Mouse (Mus musculus) left cerebral cortex, adult 2 months (tissue): Measurements from ENCODE around the gene Npl. TPM values are rescaled to one million over a fixed set of nuclear protein-coding genes. Genes with fewer than 3 reads are reported as not detected.
A peak's percentile ranks its signal among the peaks of the same experiment; 100 is the strongest.
"Not testable (repeated sequence)": the region's sequence is repeated elsewhere in the genome, so short reads cannot be mapped to it uniquely, and the experiment has no call there.

Experiments
- DNase-seq, 2 experiments: peaks; one replicate each; pipeline ENCODE4 v3.0.0; 2021 to 2022; ENCODE audit warnings: low spot score in 2 of 2, mixed read lengths in 1 of 2; ENCODE audit errors: extremely low spot score in 1 of 2
- H3K27ac ChIP-seq: fragments of 200-600 bp; 2 replicates; pipeline ENCODE4 v1.8.1; 2022
- H3K4me3 ChIP-seq: fragments of 200-600 bp; 2 replicates; pipeline ENCODE4 v1.8.1; 2022
- CTCF ChIP-seq: fragments of 200-600 bp; IDR thresholded peaks from 2 replicates; pipeline ENCODE4 v1.8.1; 2022; ENCODE audit warnings: antibody characterized with exemption, mild to moderate bottlenecking, moderate library complexity
- intact Hi-C: fragments of 180-260 bp; cut with DNase I; formaldehyde crosslinking; loops from one replicate; pipeline ENCODE4 v1.15.1; 2025
- total RNA-seq, 2 experiments: library from RNA; stranded (reverse); gene quantifications; 2 replicates each; pipeline ENCODE4 v1.2.3; 2021

Npl gene
- total RNA-seq, 2 experiments from 2014 or later, result 5.4 to 6.0 TPM

- no peak for DNase-seq
- no peak for TF ChIP-seq CTCF
- intact Hi-C loops, result no loop called here
- no peak overlapping the region for H3K4me3 ChIP-seq
- no peak overlapping the region for H3K27ac ChIP-seq
Measured at GRCm38 (mm10) chr1:153500030-153500429, 49.8 kb downstream of the Npl start.

GRCm38 (mm10) chr1:153496030-153496429 lies 53.8 kb downstream of the Npl start:
- TF ChIP-seq CTCF, result no peak
- intact Hi-C loops, result no loop called here
- no peak for DNase-seq
- Histone ChIP-seq H3K4me3 (no peak overlapping the region), H3K27ac (no peak overlapping the region)

GRCm38 (mm10) chr1:153493931-153494330 lies 55.9 kb downstream of the Npl start:
- intact Hi-C loops, result no loop called here
- no peak for TF ChIP-seq CTCF
- no peak overlapping the region for H3K27ac ChIP-seq
- DNase-seq, result no peak
- H3K4me3 ChIP-seq, result no peak overlapping the region

DNA sequence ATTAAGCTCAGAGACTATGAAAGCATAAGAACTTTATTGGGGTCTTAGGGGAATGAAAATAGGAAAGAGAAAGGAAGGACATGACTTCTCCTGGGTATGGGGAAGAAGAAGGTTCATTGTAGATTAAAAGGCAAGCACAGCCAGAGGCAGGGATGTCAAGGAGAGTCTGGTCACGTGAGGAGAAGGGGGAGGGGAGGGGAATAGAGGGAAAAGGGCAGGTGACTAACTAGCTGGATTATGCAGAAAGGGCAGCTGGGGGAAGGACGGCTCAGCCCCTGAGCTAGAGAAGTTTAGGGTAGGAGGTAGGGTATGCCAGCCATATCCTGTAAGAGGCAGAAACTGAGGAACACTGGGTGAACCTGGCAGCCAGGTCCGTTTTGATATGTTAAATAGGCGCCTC lies 56.5 kb downstream of the Npl start:
- no peak overlapping the region for H3K27ac ChIP-seq
- intact Hi-C loops, result no loop called here
- H3K4me3 ChIP-seq, result no peak overlapping the region
- no peak for DNase-seq
- TF ChIP-seq CTCF, result no peak

DNA sequence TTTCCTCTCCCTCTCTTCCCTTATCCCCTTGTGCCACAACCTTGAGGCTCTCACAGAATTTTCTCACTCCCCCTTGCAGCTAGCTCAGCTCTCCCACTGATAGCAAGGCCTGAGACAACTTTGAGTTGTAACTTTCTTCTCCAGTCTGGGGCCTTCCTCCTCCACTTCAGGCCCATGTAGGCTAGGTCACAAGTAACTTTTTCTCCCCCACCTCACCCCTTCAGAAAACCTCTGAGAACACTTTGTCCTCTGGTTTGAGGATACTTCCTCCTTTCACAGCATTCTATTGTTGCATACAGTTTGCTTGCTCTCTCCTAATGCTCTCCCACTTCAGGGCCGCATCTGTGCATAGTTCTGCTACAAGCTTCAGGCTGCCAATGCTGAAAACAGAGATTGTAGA lies 58.0 kb downstream of the Npl start:
- no peak for TF ChIP-seq CTCF
- H3K27ac ChIP-seq, result no peak overlapping the region
- no peak overlapping the region for H3K4me3 ChIP-seq
- intact Hi-C loops, result no loop called here
- DNase-seq, result no peak

- no peak overlapping the region for H3K4me3 ChIP-seq
- H3K27ac ChIP-seq, result no peak overlapping the region
- TF ChIP-seq CTCF, result no peak
- intact Hi-C loops, result no loop called here
- DNase-seq, result no peak
Measured at GRCm38 (mm10) chr1:153491345-153491744, 58.5 kb downstream of the Npl start.

GRCm38 (mm10) chr1:153489963-153490362 lies 59.9 kb downstream of the Npl start:
- DNase-seq, result no peak
- TF ChIP-seq CTCF, result no peak
- intact Hi-C loops, result no loop called here
- H3K4me3 ChIP-seq, result no peak overlapping the region
- no peak overlapping the region for H3K27ac ChIP-seq

DNA sequence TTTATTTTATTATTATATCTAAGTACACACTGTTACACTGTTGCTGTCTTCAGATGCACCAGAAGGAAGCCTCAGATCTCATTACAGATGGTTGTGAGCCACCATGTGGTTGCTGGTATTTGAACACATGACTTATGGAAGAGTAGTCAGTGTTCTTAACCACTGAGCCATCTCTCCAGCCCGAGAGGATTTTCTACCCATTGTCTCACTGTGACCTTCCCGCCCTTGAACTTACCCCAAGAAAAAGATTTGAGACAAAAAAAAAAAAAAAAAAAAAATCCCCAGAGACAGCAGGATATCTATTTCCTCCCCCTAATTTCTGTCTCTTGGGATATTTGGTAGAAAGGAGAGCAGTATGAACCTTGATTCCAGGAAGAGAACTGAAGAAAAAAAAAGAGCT lies 60.3 kb downstream of the Npl start:
- no peak for DNase-seq
- TF ChIP-seq CTCF, result no peak
- H3K27ac ChIP-seq, result no peak overlapping the region
- intact Hi-C loops, result no loop called here
- no peak overlapping the region for H3K4me3 ChIP-seq

- H3K27ac ChIP-seq, result no peak overlapping the region
- intact Hi-C loops, result no loop called here
Measured at GRCm38 (mm10) chr1:153489132-153489531, 60.7 kb downstream of the Npl start.

DNA sequence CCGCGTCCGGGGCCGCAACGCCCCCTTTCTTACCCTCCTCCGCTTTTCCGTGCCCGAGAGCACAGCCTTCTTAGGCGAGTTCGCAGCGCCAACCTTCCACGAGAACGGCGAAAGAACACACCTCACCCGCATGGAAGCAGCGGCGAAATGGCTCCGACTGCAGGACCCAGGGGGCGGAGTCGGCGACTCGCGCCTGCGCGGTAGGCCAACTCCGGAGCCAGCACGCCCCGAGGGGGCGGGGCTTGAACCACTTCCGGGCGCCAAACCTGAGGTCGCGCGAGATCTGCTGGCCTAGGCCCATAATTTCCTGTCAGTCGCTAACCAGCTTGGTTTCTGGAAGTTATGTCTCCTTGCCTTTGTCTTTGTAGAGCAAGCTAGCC lies 62.4 kb downstream of the Npl start, which contains the start of gene Dhx9:
Dhx9 (minus strand) TSS at position 161 of the 380 bp plus-strand sequence.
- Histone ChIP-seq H3K4me3 (peak within 1 kb of the TSS; percentile 86), H3K27ac (peak within 1 kb of the TSS; percentile 94)
- no peak for TF ChIP-seq CTCF
- DNase-seq, result peak; percentile 98 to 99
- intact Hi-C loops, result loop anchor here (2.0 kb wide), 1 partner anchor 261 kb away; the partner anchor contains the start of gene Rnasel

More at GRCm38 (mm10) chr1:153489132-153489531, 60.7 kb downstream of the Npl start:
- no peak for DNase-seq
- no peak overlapping the region for H3K4me3 ChIP-seq
- peak; percentile 28 for TF ChIP-seq CTCF

GRCm38 (mm10) chr1:153486767-153487499 lies 62.9 kb downstream of the Npl start:
- intact Hi-C loops, result loop anchor here (2.0 kb wide), 1 partner anchor 262 kb away; the partner anchor contains the start of gene Rnasel
- no peak for TF ChIP-seq CTCF
- peak overlapping the region; percentile 86 for H3K4me3 ChIP-seq
- DNase-seq, result peak in 1 of 2 experiments; percentile 23
- peak overlapping the region; percentile 94 for H3K27ac ChIP-seq

DNA sequence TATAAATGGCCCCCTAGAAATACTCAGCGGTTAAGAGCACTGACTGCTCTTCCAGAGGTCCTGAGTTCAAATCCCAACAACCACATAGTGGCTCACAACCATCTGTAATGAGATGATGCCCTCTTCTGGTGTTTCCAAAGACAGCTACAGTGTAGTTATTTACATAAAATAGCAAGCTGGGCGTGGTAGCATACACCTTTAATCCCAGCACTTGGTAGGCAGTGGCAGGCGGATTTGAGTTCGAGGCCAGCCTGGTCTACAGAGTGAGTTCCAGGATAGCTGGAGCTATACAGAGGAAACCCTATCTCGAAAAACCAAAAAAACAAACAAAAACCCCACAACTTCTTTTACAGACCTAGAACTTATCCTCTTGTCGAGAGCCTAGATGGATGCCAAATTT lies 63.7 kb downstream of the Npl start:
- DNase-seq, H3K27ac ChIP-seq: not testable (repeated sequence)
- intact Hi-C loops, result loop anchor here (2.0 kb wide), 1 partner anchor 263 kb away; the partner anchor contains the start of gene Rnasel
- H3K4me3 ChIP-seq, result peak overlapping the region; percentile 86
